In the genomic region with DNA sequence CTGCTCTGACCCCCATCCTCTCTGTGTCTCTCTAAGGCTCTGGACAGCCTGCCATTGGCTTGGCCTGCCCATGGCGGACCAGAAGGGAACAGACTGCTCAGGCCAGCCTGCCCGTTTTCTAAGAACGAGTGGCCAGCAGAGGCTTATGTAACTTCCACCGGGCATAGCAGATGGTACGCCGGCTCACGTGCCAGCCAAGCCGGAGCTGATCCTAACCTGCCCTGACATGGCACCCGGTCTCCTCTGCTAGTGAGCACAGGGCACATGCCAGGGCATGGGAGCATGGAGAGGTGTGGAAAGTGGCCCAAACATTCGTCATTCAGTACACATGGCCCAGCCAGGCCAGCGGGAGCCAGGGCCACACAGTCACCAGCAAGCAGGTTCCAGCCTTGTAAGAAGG, we compare ENCODE assay signal across 10 mouse cellular contexts. TPM values are rescaled to one million over a fixed set of nuclear protein-coding genes. Genes with fewer than 3 reads are reported as not detected.
DNase-seq lines count a peak whose midpoint lies in the region; ATAC-seq lines count a peak whose summit lies in the region.
"Had no signal": no experiment of that assay in that cellular context is flagged by ENCODE, and none has a peak within 500 bp of the region (broad histone marks: within the 10 kb centered on the region; RNA-seq: fewer than 3 reads in every experiment).

No protein-coding gene starts in this region.

- peak overlapping the region; percentile 21; the same call in 1 of the 2 replicates for H3K9ac ChIP-seq in heart, embryonic 16.5 days (ENCODE audit: low read length)
- H3K9ac ChIP-seq: limb, embryonic 15.5 days had no signal

- peak; percentile 27 for DNase-seq in adrenal gland, postnatal 14 days
- no peak for DNase-seq in adrenal gland, postnatal 4 days (ENCODE audit: low spot score in 2 of 2)
- peak; percentile 30 for DNase-seq in layer of hippocampus, adult 9-11 months
- no peak for DNase-seq in layer of hippocampus, adult 9-10 months (ENCODE audit: low spot score)
- DNase-seq in cerebellum, adult 9-11 months = peak; percentile 100
- DNase-seq in natural killer cell, adult 2 months (ENCODE audit: low spot score in 2 of 2) = no peak
- no peak for DNase-seq in right cerebral cortex, postnatal 14 days

- no peaks in the 10 kb centered on the region for H3K36me3 ChIP-seq in heart, embryonic 16.5 days (ENCODE audit: control insufficient read depth, insufficient read depth)
- H3K36me3 ChIP-seq: limb, embryonic 15.5 days had no signal

- H3K4me2 ChIP-seq in heart, embryonic 16.5 days (ENCODE audit: low read depth, low read length) = no peak overlapping the region
- H3K4me2 ChIP-seq: limb, embryonic 15.5 days had no signal

- H3K4me1 ChIP-seq in heart, embryonic 16.5 days (ENCODE audit: control insufficient read depth, insufficient read depth, low read length) = peaks cover 80% of the 10 kb centered on the region

- ATAC-seq in heart, embryonic 16.5 days (replicated peaks; ENCODE audit: extremely low read depth, insufficient read depth, low FRiP score) = no peak
- ATAC-seq: Patski had no signal

- no peaks in the 10 kb centered on the region for H3K27me3 ChIP-seq in heart, embryonic 16.5 days (ENCODE audit: control insufficient read depth, insufficient read depth, low read length)
- H3K27me3 ChIP-seq: limb, embryonic 15.5 days; Patski had no signal

- no peaks in the 10 kb centered on the region for H3K9me3 ChIP-seq in heart, embryonic 16.5 days (replicated peaks; ENCODE audit: control insufficient read depth, low read length)
- H3K9me3 ChIP-seq: limb, embryonic 15.5 days had no signal

- H3K27ac ChIP-seq in heart, embryonic 16.5 days (ENCODE audit: low read length) = peak overlapping the region; percentile 99
- H3K27ac ChIP-seq: limb, embryonic 15.5 days had no signal

- no peak overlapping the region for H3K4me3 ChIP-seq in heart, embryonic 16.5 days (ENCODE audit: low read length)
- H3K4me3 ChIP-seq: limb, embryonic 15.5 days had no signal

- WGBS in heart, embryonic 16.5 days = 84% methylated on average over 11 of the region's 11 CpGs

RNA-seq across cellular contexts. Expression of a gene that starts 10.8 kb away (rescaled TPM):
- 10.5 and 11.3 TPM in 2 replicates for total RNA-seq in adrenal gland, postnatal 14 days (2021)
- 10 to 100 TPM; 13.3 to 17.6 TPM for total RNA-seq in adrenal gland, postnatal 4 days (2021)
- polyA plus RNA-seq in heart, embryonic 16.5 days (2015; fragmentation: Nextera tagmentation; extraction: Ambion mirVana) = 10.0 and 12.5 TPM in 2 replicates

Comparison
In these comparisons a context has a peak if more than half of its experiments do, and no peak if none do; other contexts are left out.
1. DNase-seq: peak in adrenal gland, postnatal 14 days (single experiment), layer of hippocampus, adult 9-11 months (single experiment) and cerebellum, adult 9-11 months (single experiment); none in adrenal gland, postnatal 4 days (0 of 2), layer of hippocampus, adult 9-10 months (single experiment), natural killer cell, adult 2 months (0 of 2) and right cerebral cortex, postnatal 14 days (single experiment).